Mouse (Mus musculus) ES-E14 (cell line): ENCODE measurements around the gene Loxl4. TPM values are rescaled to one million over a fixed set of nuclear protein-coding genes. Genes with fewer than 3 reads are reported as not detected.

ENCODE experiments used
- DNase-seq: peaks from one replicate; pipeline ENCODE4 v3.0.0-alpha.2; 2013; ENCODE audit warnings: low read depth, low spot score
- H3K27ac ChIP-seq: 2 replicates; pipeline ENCODE4 v1.5.1; 2012; ENCODE audit warnings: low read depth, mild to moderate bottlenecking, low read length, moderate library complexity, mixed read lengths; ENCODE audit not compliant: poor library complexity, insufficient read depth, severe bottlenecking
- H3K36me3 ChIP-seq: 2 replicates; pipeline ENCODE4 v1.6.1; 2012; ENCODE audit warnings: mild to moderate bottlenecking, low read length, moderate library complexity, mixed read lengths; ENCODE audit not compliant: control insufficient read depth, poor library complexity, insufficient read depth, severe bottlenecking
- H3K4me1 ChIP-seq, 2 experiments: fragments of 150-350 bp in 1 of 2; sonication (generic) in 1 of 2; 2 replicates each; pipeline ENCODE4 v1.6.1; 2012; ENCODE audit warnings: low read length in 2 of 2, mild to moderate bottlenecking in 1 of 2, mixed read lengths in 1 of 2; ENCODE audit not compliant: control insufficient read depth in 2 of 2, insufficient read depth in 2 of 2, poor library complexity in 1 of 2
- H3K4me3 ChIP-seq, 2 experiments: fragments of 150-350 bp in 1 of 2; sonication (generic) in 1 of 2; 2 replicates each; pipeline ENCODE4 v1.5.1; 2012; ENCODE audit warnings: low read length in 2 of 2, low read depth in 1 of 2, mild to moderate bottlenecking in 1 of 2, mixed read lengths in 1 of 2; ENCODE audit not compliant: insufficient read depth in 1 of 2, poor library complexity in 1 of 2, severe bottlenecking in 1 of 2
- H3K9ac ChIP-seq: 2 replicates; pipeline ENCODE4 v1.6.1; 2012; ENCODE audit warnings: low read depth, mild to moderate bottlenecking, low read length, mixed read lengths; ENCODE audit not compliant: poor library complexity, insufficient read depth, severe bottlenecking
- H3K9me3 ChIP-seq: fragments of 150-350 bp; sonication (generic); 2 replicates; pipeline ENCODE4 v1.6.1; 2012; ENCODE audit warnings: low read depth, mild to moderate bottlenecking, low read length; ENCODE audit not compliant: control insufficient read depth, insufficient read depth
- CHD2 ChIP-seq: IDR thresholded peaks from 2 replicates; pipeline ENCODE4 v1.6.1; 2014; ENCODE audit warnings: mild to moderate bottlenecking, low read depth, low read length, inconsistent platforms
- HCFC1 ChIP-seq: IDR thresholded peaks from 2 replicates; pipeline ENCODE4 v1.6.1; 2012; ENCODE audit warnings: low read length, inconsistent platforms, borderline replicate concordance; ENCODE audit not compliant: insufficient read depth
- MAFK ChIP-seq: IDR thresholded peaks from 2 replicates; pipeline ENCODE4 v1.6.1; 2014; ENCODE audit warnings: mild to moderate bottlenecking, low read depth, low read length, inconsistent platforms; ENCODE audit not compliant: insufficient read depth
- ZC3H11A ChIP-seq: IDR thresholded peaks from 2 replicates; pipeline ENCODE4 v1.6.1; 2012; ENCODE audit warnings: low read depth, mild to moderate bottlenecking, inconsistent platforms, low read length, borderline replicate concordance
- ZNF384 ChIP-seq: IDR thresholded peaks from 2 replicates; pipeline ENCODE4 v1.6.1; 2012; ENCODE audit warnings: low read depth, low read length, inconsistent platforms
- in situ Hi-C, 2 experiments: fragments of 600-800 bp; cut with MboI; formaldehyde crosslinking; loops; one replicate each; pipeline ENCODE4 v1.15.1; 2025; ENCODE audit warnings: low sequenced_read_pairs in 2 of 2, inconsistent platforms in 1 of 2; ENCODE audit not compliant: unreplicated experiment in 2 of 2
- total RNA-seq: library from RNA; depleted of rRNA; stranded (reverse); fragments of 300-350 nt; gene quantifications from 2 replicates; pipeline ENCODE4 v1.2.3, GENCODE M21; 2012; rRNA removed

Gene Loxl4
- total RNA-seq, 1 experiment, result 4.5 TPM

DNA sequence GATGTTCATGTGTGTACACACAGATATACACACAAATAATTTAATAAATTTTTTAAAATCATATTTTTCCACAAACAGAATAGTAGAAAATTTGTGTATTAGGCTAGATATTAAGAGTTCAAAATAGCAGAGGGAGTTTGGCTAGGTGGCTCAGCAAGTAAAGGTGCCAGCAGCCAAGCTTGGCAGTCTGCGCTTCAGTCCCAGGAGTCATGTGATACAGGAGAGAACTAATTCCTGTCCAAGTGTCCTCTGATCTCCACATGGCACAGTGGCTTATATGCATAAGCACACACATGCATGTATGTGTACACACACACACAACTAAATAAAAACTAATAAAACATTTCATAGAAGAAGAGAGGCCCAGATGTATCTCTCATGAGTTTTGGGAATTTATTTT, 50.6 kb downstream of the Loxl4 start:
- Histone ChIP-seq H3K4me1 (no peaks in the 10 kb centered on the region), H3K36me3 (no peaks in the 10 kb centered on the region), H3K9ac (no peak overlapping the region), H3K9me3 (no peaks in the 10 kb centered on the region), H3K27ac (no peak overlapping the region), H3K4me3 (no peak overlapping the region)
- DNase-seq, result no peak
- in situ Hi-C loops, result no loop called here
- no peak for TF ChIP-seq HCFC1
- no peak for TF ChIP-seq ZC3H11A
- TF ChIP-seq CHD2, result no peak
- no peak for TF ChIP-seq ZNF384

- in situ Hi-C loops, result no loop called here
- no peak for DNase-seq
- Histone ChIP-seq H3K9ac (no peak overlapping the region), H3K4me1 (no peaks in the 10 kb centered on the region), H3K36me3 (no peaks in the 10 kb centered on the region), H3K4me3 (no peak overlapping the region), H3K27ac (no peak overlapping the region), H3K9me3 (no peaks in the 10 kb centered on the region)
- TF ChIP-seq CHD2 (no peak), ZNF384 (no peak), MAFK (no peak), HCFC1 (no peak), ZC3H11A (no peak)
Observed at GRCm38 (mm10) chr19:42558701-42559100, 53.9 kb downstream of the Loxl4 start.

Other genes starting within 250 kb of the Loxl4 start
- gene Crtac1, start 181.0 kb downstream of the Loxl4 start, total RNA-seq, result 2.0 and 3.4 TPM in 2 replicates
- gene R3hcc1l, start 94.1 kb downstream of the Loxl4 start, total RNA-seq, result 6.5 and 8.0 TPM in 2 replicates
- 0.26 TPM in 1 of 2 replicates, not detected in the other for gene Pyroxd2, start 140.0 kb upstream of the Loxl4 start, total RNA-seq
- gene Hps1, start 167.2 kb upstream of the Loxl4 start, total RNA-seq, result 13.1 and 17.3 TPM in 2 replicates